Mouse (Mus musculus) E14TG2a.4 (cell line): ENCODE results near the gene Mettl18.

ENCODE experiments used
- CTCF ChIP-seq: conservative IDR thresholded peaks from 2 replicates; pipeline ENCODE4 v1.5.1; 2014; ENCODE audit warnings: low read length
- NANOG ChIP-seq: IDR thresholded peaks from 2 replicates; pipeline ENCODE4 v1.6.1; 2014; ENCODE audit warnings: borderline replicate concordance, low read length, mixed read lengths
- POU5F1 ChIP-seq: IDR thresholded peaks from 2 replicates; pipeline ENCODE4 v1.6.1; 2014; ENCODE audit warnings: low read length, borderline replicate concordance

- TF ChIP-seq CTCF (no peak), NANOG (no peak), POU5F1 (no peak)
These were observed 48.9 kb downstream of the Mettl18 start for GRCm38 (mm10) chr1:164043549-164043948.
